Mouse (Mus musculus): Measurements from ENCODE around the gene Olfr272. TPM values are rescaled to one million over a fixed set of nuclear protein-coding genes. Genes with fewer than 3 reads are reported as not detected.
A peak's percentile ranks its signal among the peaks of the same experiment; 100 is the strongest.

Olfr272 gene
- polyA plus RNA-seq (2014; fragmentation: Nextera tagmentation; extraction: Ambion mirVana) = not detected in 2 replicates

DNA sequence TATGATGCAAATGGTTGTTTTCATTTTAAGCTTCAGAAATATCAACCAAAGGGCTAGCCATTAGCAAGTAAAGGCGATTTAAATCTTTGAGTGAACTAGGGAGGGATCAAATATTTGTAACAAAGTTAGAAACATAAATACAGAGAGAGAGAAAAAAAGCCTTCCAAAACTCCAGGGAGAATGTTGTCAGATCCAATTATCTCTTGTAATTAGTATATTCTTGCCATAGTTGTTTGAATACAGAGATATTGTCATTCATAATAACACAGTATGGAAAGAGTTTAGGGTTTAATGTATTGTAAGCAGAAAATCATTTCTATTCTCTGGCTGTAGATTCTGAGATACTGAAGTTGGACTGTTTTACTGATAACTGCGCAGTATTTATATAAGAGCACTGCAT, at the start of gene Olfr272:
Olfr272 (minus strand) TSS at position 101 of the 400 bp plus-strand sequence.
- H3K9ac ChIP-seq = no peak within 1 kb of the TSS
- ATAC-seq (ENCODE audit: low FRiP score) (no peak), DNase-seq (ENCODE audit: low spot score) (no peak)
- no peak within 1 kb of the TSS for H3K4me2 ChIP-seq (replicated peaks)
- no peaks in the 10 kb centered on the region for H3K27me3 ChIP-seq (ENCODE audit: control insufficient read depth, insufficient read depth, low read length)
- H3K9me3 ChIP-seq (ENCODE audit: control insufficient read depth, low read length) = no peaks in the 10 kb centered on the region
- no peak within 1 kb of the TSS for H3K4me3 ChIP-seq (replicated peaks; ENCODE audit: low read length)
- H3K4me1 ChIP-seq (replicated peaks; ENCODE audit: control insufficient read depth, insufficient read depth, low read length) = no peaks in the 10 kb centered on the region
- H3K36me3 ChIP-seq (replicated peaks; ENCODE audit: control insufficient read depth, insufficient read depth) = no peaks in the 10 kb centered on the region
- WGBS = 91% methylated on average over 2 of the region's 2 CpGs
- no peak within 1 kb of the TSS for H3K27ac ChIP-seq

DNA sequence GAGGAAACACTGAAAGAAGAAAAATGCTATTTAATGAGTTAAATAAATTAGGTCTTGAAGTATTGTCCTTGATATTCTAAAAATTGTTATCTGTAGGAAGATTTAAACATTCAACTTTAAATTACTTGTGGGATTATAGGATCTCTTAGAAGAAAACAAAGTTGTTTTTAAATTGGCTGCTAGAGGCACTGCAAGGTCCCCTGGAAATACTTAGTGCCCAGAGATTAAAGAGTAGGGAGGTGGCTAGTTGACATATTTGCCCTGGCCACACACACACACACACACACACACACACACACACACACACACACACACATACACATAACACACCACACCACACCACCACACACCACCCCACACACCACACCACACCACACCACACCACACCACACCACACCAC, 45.3 kb upstream of the Olfr272 start, which contains the start of gene Olfr270:
Olfr270 (plus strand) TSS at position 301 of the 400 bp plus-strand sequence.
- Histone ChIP-seq H3K27me3 (ENCODE audit: control insufficient read depth, insufficient read depth, low read length) (no peaks in the 10 kb centered on the region), H3K27ac (no peak within 1 kb of the TSS), H3K9me3 (ENCODE audit: control insufficient read depth, low read length) (no peaks in the 10 kb centered on the region), H3K4me3 (replicated peaks; ENCODE audit: low read length) (no peak within 1 kb of the TSS), H3K36me3 (replicated peaks; ENCODE audit: control insufficient read depth, insufficient read depth) (no peaks in the 10 kb centered on the region), H3K4me1 (replicated peaks; ENCODE audit: control insufficient read depth, insufficient read depth, low read length) (no peaks in the 10 kb centered on the region), H3K9ac (no peak within 1 kb of the TSS), H3K4me2 (replicated peaks) (no peak within 1 kb of the TSS)
- ATAC-seq (ENCODE audit: low FRiP score) (no peak), DNase-seq (ENCODE audit: low spot score) (no peak)

DNA sequence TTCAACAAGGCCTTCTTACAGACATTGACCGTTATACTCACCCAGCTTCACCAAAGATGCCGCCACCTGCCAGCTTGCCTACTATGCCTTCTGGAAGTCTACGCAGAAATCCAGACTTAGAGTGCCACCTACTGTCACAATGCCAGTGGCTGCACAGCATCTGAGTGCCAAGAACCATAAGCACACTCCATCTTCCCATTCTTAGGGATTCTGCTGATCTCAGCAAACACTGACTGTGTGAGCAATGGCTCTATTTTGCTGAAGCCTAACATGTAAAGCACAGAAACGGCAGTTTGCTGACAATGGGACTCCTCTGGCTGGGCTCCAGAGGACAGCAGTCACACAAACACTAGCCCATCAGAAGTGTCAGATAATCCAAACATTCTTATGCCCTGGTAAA, 39.7 kb upstream of the Olfr272 start:
- DNase-seq (ENCODE audit: low spot score) (peak; percentile 74), ATAC-seq (ENCODE audit: low FRiP score) (peak; percentile 85)
- H3K36me3 ChIP-seq (replicated peaks; ENCODE audit: control insufficient read depth, insufficient read depth) = no peaks in the 10 kb centered on the region
- no peaks in the 10 kb centered on the region for H3K27me3 ChIP-seq (ENCODE audit: control insufficient read depth, insufficient read depth, low read length)
- no peak overlapping the region for H3K4me2 ChIP-seq (replicated peaks)
- no peaks in the 10 kb centered on the region for H3K9me3 ChIP-seq (ENCODE audit: control insufficient read depth, low read length)
- no peaks in the 10 kb centered on the region for H3K4me1 ChIP-seq (replicated peaks; ENCODE audit: control insufficient read depth, insufficient read depth, low read length)
- H3K4me3 ChIP-seq (replicated peaks; ENCODE audit: low read length) = no peak overlapping the region
- H3K9ac ChIP-seq = no peak overlapping the region
- no peak overlapping the region for H3K27ac ChIP-seq
- WGBS = 28% methylated on average over 4 of the region's 4 CpGs

DNA sequence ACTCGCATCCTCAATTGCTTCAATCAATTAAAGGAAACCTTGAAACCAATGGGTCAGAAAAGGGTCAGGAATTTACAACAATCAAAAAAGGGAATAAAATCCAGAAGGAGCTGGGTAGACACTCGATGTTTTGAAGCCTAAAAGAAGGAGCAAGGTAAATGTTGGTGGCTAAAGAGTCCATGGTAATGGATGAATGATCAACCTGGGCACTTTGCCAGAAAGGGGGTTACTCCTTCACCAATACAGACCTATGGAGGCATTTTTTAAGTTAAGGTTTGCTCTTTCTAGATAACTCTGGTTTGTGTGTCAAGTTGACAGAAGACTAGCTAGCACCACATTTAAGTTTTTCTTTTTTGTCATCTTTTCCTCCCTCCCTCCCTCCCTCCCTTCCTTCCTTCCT, 30.0 kb upstream of the Olfr272 start:
- Histone ChIP-seq H3K27ac (no peak overlapping the region), H3K36me3 (replicated peaks; ENCODE audit: control insufficient read depth, insufficient read depth) (no peaks in the 10 kb centered on the region), H3K4me2 (replicated peaks) (no peak overlapping the region), H3K9me3 (ENCODE audit: control insufficient read depth, low read length) (no peaks in the 10 kb centered on the region), H3K27me3 (ENCODE audit: control insufficient read depth, insufficient read depth, low read length) (no peaks in the 10 kb centered on the region), H3K4me1 (replicated peaks; ENCODE audit: control insufficient read depth, insufficient read depth, low read length) (no peaks in the 10 kb centered on the region), H3K4me3 (replicated peaks; ENCODE audit: low read length) (no peak overlapping the region), H3K9ac (no peak overlapping the region)
- ATAC-seq (ENCODE audit: low FRiP score) = no peak
- no peak for DNase-seq (ENCODE audit: low spot score)
- WGBS = 88% methylated on average over 2 of the region's 2 CpGs

DNA sequence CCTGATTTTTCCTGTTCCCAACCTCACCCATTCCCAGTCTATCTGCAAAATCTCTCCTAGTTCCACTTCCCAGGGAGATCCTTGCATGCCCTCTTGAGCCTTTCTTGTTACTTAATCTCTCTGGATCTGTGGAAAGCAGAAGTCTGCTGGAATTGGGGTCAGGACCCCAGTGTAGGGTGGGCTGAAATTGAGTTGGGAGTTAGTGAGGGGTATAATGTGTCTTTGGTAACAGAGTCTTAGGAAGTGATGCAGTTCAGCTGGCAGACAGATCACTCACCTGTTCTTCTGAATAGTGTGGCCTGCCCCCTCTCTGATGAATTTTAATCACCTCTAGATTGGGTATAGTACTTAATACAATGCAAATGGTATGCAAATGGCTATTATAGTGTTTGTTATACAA, 27.7 kb upstream of the Olfr272 start:
- no peaks in the 10 kb centered on the region for H3K9me3 ChIP-seq (ENCODE audit: control insufficient read depth, low read length)
- no peak overlapping the region for H3K27ac ChIP-seq
- H3K4me1 ChIP-seq (replicated peaks; ENCODE audit: control insufficient read depth, insufficient read depth, low read length) = no peaks in the 10 kb centered on the region
- ATAC-seq (ENCODE audit: low FRiP score) (no peak), DNase-seq (ENCODE audit: low spot score) (no peak)
- H3K9ac ChIP-seq = no peak overlapping the region
- no peaks in the 10 kb centered on the region for H3K27me3 ChIP-seq (ENCODE audit: control insufficient read depth, insufficient read depth, low read length)
- H3K4me3 ChIP-seq (replicated peaks; ENCODE audit: low read length) = no peak overlapping the region
- no peaks in the 10 kb centered on the region for H3K36me3 ChIP-seq (replicated peaks; ENCODE audit: control insufficient read depth, insufficient read depth)
- H3K4me2 ChIP-seq (replicated peaks) = no peak overlapping the region

DNA sequence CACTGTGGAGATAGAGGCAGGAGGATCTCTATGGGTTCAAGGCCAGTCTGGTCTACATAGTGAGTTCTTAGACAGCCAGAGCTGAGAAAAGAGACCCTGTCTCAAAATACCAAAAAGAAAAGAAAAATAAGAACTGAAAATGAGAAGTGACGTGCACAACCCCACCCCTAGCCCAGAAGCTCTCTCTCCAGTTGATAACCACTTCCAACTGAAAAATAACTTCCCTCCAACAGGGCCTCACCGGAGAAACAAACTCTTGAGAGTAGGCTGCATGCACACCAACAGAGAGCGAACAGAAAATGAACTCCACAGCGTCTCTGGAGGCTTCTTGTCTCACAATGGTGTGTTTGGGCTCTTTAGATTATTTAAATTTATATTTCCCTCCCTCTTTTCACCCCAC, 11.5 kb upstream of the Olfr272 start:
- DNase-seq (ENCODE audit: low spot score) (no peak), ATAC-seq (ENCODE audit: low FRiP score) (no peak)
- H3K9me3 ChIP-seq (ENCODE audit: control insufficient read depth, low read length) = no peaks in the 10 kb centered on the region
- no peak overlapping the region for H3K9ac ChIP-seq
- 94% methylated on average over 4 of the region's 4 CpGs for WGBS
- H3K4me1 ChIP-seq (replicated peaks; ENCODE audit: control insufficient read depth, insufficient read depth, low read length) = no peaks in the 10 kb centered on the region
- no peak overlapping the region for H3K4me2 ChIP-seq (replicated peaks)
- H3K36me3 ChIP-seq (replicated peaks; ENCODE audit: control insufficient read depth, insufficient read depth) = no peaks in the 10 kb centered on the region
- H3K4me3 ChIP-seq (replicated peaks; ENCODE audit: low read length) = no peak overlapping the region
- H3K27ac ChIP-seq = no peak overlapping the region
- H3K27me3 ChIP-seq (ENCODE audit: control insufficient read depth, insufficient read depth, low read length) = no peaks in the 10 kb centered on the region

DNA sequence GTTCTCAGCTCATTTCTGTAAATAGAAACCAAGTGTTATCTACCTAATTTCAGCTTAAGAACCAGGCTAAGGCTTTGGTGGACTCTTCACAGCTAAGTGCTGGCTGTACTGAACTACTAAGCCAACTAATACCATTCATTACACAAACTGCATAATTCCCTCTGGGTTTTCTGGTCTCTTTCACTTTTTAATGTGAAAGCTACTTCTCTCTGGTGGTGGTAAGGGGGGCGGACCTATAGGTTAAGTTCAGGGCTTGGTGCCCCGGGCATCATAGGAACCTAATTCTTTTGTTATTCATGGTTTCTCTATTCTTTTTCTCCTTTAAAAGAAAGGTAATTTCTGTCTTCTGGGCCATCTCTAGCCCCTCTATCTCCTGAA, 1.7 kb downstream of the Olfr272 start:
- no peak for DNase-seq (ENCODE audit: low spot score)
- no peaks in the 10 kb centered on the region for H3K9me3 ChIP-seq (ENCODE audit: control insufficient read depth, low read length)
- H3K27me3 ChIP-seq (ENCODE audit: control insufficient read depth, insufficient read depth, low read length) = no peaks in the 10 kb centered on the region
- H3K27ac ChIP-seq = no peak overlapping the region
- no peak overlapping the region for H3K4me2 ChIP-seq (replicated peaks)
- H3K4me3 ChIP-seq (replicated peaks; ENCODE audit: low read length) = no peak overlapping the region
- WGBS = 89% methylated on average over 2 of the region's 2 CpGs
- no peak for ATAC-seq (ENCODE audit: low FRiP score)
- H3K4me1 ChIP-seq (replicated peaks; ENCODE audit: control insufficient read depth, insufficient read depth, low read length) = no peaks in the 10 kb centered on the region
- no peak overlapping the region for H3K9ac ChIP-seq
- H3K36me3 ChIP-seq (replicated peaks; ENCODE audit: control insufficient read depth, insufficient read depth) = no peaks in the 10 kb centered on the region

DNA sequence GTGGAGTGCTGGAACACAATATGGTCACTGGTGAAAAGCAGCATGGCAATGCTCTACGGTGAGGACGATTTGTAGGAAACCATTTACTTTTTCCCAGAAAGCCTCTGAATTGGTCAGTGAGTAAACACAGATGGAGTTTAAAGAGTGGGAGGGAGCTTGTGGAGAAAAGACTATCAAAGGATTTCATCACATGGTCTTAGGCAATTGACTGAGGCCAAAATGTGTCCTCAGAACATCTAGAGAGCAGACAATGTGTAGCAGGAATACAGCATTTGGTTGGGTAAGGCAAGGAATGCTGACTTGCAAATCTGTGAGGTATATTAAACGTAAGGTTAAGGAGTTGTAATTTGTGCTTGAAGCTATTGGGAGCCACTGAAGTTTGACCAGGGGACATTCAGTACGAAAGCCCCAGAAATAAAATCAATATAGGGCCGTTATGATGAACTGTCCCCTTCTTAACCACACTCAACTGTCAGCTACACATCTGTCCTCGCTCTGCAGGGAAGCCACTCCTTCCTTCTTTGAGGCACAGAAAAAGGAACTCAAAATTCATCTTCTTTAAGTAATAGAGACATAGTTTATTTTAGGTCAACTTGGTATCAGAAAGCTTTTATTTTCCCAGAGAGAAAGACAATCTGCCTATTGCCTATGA, 2.2 kb downstream of the Olfr272 start:
- WGBS = 83% methylated on average over 6 of the region's 6 CpGs
- H3K4me3 ChIP-seq (replicated peaks; ENCODE audit: low read length) = no peak overlapping the region
- H3K9ac ChIP-seq = no peak overlapping the region
- H3K27ac ChIP-seq = no peak overlapping the region
- H3K9me3 ChIP-seq (ENCODE audit: control insufficient read depth, low read length) = no peaks in the 10 kb centered on the region
- H3K27me3 ChIP-seq (ENCODE audit: control insufficient read depth, insufficient read depth, low read length) = no peaks in the 10 kb centered on the region
- no peaks in the 10 kb centered on the region for H3K36me3 ChIP-seq (replicated peaks; ENCODE audit: control insufficient read depth, insufficient read depth)
- DNase-seq (ENCODE audit: low spot score) = no peak
- H3K4me1 ChIP-seq (replicated peaks; ENCODE audit: control insufficient read depth, insufficient read depth, low read length) = no peaks in the 10 kb centered on the region
- no peak overlapping the region for H3K4me2 ChIP-seq (replicated peaks)
- ATAC-seq (ENCODE audit: low FRiP score) = no peak

GRCm38 (mm10) chr4:52912409-52912808, 6.6 kb downstream of the Olfr272 start:
- H3K4me3 ChIP-seq (replicated peaks; ENCODE audit: low read length) = no peak overlapping the region
- H3K4me1 ChIP-seq (replicated peaks; ENCODE audit: control insufficient read depth, insufficient read depth, low read length) = no peaks in the 10 kb centered on the region
- WGBS = 58% methylated on average over 3 of the region's 3 CpGs
- no peak for DNase-seq (ENCODE audit: low spot score)
- H3K27ac ChIP-seq = no peak overlapping the region
- no peak for ATAC-seq (ENCODE audit: low FRiP score)
- H3K9ac ChIP-seq = no peak overlapping the region
- no peaks in the 10 kb centered on the region for H3K9me3 ChIP-seq (ENCODE audit: control insufficient read depth, low read length)
- no peak overlapping the region for H3K4me2 ChIP-seq (replicated peaks)
- H3K27me3 ChIP-seq (ENCODE audit: control insufficient read depth, insufficient read depth, low read length) = no peaks in the 10 kb centered on the region
- H3K36me3 ChIP-seq (replicated peaks; ENCODE audit: control insufficient read depth, insufficient read depth) = no peaks in the 10 kb centered on the region

- H3K9me3 ChIP-seq (ENCODE audit: control insufficient read depth, low read length) = no peaks in the 10 kb centered on the region
- H3K27ac ChIP-seq = no peak overlapping the region
- H3K36me3 ChIP-seq (replicated peaks; ENCODE audit: control insufficient read depth, insufficient read depth) = no peaks in the 10 kb centered on the region
- H3K27me3 ChIP-seq (ENCODE audit: control insufficient read depth, insufficient read depth, low read length) = no peaks in the 10 kb centered on the region
- WGBS = 79% methylated on average over 3 of the region's 3 CpGs
- no peaks in the 10 kb centered on the region for H3K4me1 ChIP-seq (replicated peaks; ENCODE audit: control insufficient read depth, insufficient read depth, low read length)
- ATAC-seq (ENCODE audit: low FRiP score) (no peak), DNase-seq (ENCODE audit: low spot score) (no peak)
- H3K4me2 ChIP-seq (replicated peaks) = no peak overlapping the region
- no peak overlapping the region for H3K4me3 ChIP-seq (replicated peaks; ENCODE audit: low read length)
- H3K9ac ChIP-seq = no peak overlapping the region
These were observed 9.4 kb downstream of the Olfr272 start for GRCm38 (mm10) chr4:52909542-52909941.

All from hindbrain, embryonic 14.5 days (tissue).